Mouse (Mus musculus) lung, postnatal 14 days (tissue): ENCODE results near the gene Ang6.
"Not testable (repeated sequence)": the region's sequence is repeated elsewhere in the genome, so short reads cannot be mapped to it uniquely, and the experiment has no call there.

Source experiments
- DNase-seq: peaks from one replicate; pipeline ENCODE4 v3.0.0; 2021

Ang6 gene

GRCm38 (mm10) chr14:44002169-44002568, at the start of gene Ang6:
Ang6 (minus strand) TSS chr14:44002269.
- DNase-seq: no peak

- not testable (repeated sequence) for DNase-seq
Measured at GRCm38 (mm10) chr14:44046567-44046966, 44.5 kb upstream of the Ang6 start.

- DNase-seq: not testable (repeated sequence)
Measured at GRCm38 (mm10) chr14:44031828-44032227, 29.8 kb upstream of the Ang6 start.

GRCm38 (mm10) chr14:44009686-44010085, 7.6 kb upstream of the Ang6 start:
- DNase-seq: not testable (repeated sequence)

GRCm38 (mm10) chr14:44008021-44008420, 6.0 kb upstream of the Ang6 start:
- DNase-seq: not testable (repeated sequence)

- no peak for DNase-seq
Measured at GRCm38 (mm10) chr14:44001600-44001999, 469 bp downstream of the Ang6 start.

- DNase-seq: not testable (repeated sequence)
Measured at GRCm38 (mm10) chr14:43998455-43999000, 3.5 kb downstream of the Ang6 start.

- DNase-seq: peak; percentile 73
Measured at GRCm38 (mm10) chr14:43987404-43987803, 14.7 kb downstream of the Ang6 start.

- DNase-seq: no peak
Measured at GRCm38 (mm10) chr14:43986147-43986546, 15.9 kb downstream of the Ang6 start.

- peak; percentile 62 for DNase-seq
Measured at GRCm38 (mm10) chr14:43983897-43984296, 18.2 kb downstream of the Ang6 start.

GRCm38 (mm10) chr14:43983454-43983853, 18.6 kb downstream of the Ang6 start:
- DNase-seq: no peak

GRCm38 (mm10) chr14:43956769-43957168, 45.3 kb downstream of the Ang6 start, which contains the start of gene Ang5:
Ang5 (plus strand) TSS chr14:43957069.
- DNase-seq: not testable (repeated sequence)

- DNase-seq: not testable (repeated sequence)
Measured at GRCm38 (mm10) chr14:43955074-43955473, 47.0 kb downstream of the Ang6 start.

- not testable (repeated sequence) for DNase-seq
Measured at GRCm38 (mm10) chr14:43953382-43953781, 48.7 kb downstream of the Ang6 start.
